Mouse (Mus musculus): Measurements from ENCODE around the gene Krtap15. TPM values are rescaled to one million over a fixed set of nuclear protein-coding genes. Genes with fewer than 3 reads are reported as not detected.

The Krtap15 gene
- total RNA-seq (2023): not detected in 4 replicates

GRCm38 (mm10) chr16:88820066-88820465 lies at the start of gene Krtap15:
Gene Krtap15, plus strand, starts transcription at chr16:88820215.

GRCm38 (mm10) chr16:88774106-88774505 lies 45.9 kb upstream of the Krtap15 start, which contains the start of gene 2310057N15Rik:
Gene 2310057N15Rik, minus strand, starts transcription at chr16:88774206.

DNA sequence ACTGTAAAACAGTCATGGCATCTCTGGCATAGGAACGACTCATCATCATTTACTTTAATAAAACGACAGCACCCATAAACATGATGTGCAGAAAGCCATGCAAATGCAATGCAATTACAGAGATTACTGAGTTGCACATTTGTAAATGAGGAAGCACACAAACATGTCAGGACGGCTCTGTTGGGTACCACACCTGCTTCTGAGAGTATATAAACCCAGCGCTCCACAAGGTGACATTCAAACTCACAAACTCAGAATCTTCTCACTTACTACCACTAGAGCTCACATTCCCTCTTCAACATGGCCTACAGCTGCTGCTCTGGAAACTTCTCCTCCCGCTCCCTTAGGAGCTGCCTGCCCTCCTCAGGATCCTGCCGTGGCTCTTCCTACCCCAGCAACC lies 42.4 kb upstream of the Krtap15 start, which contains the start of gene Gm5965:
Gene Gm5965 (plus strand): TSS at position 301 of the 400 bp plus-strand sequence.

DNA sequence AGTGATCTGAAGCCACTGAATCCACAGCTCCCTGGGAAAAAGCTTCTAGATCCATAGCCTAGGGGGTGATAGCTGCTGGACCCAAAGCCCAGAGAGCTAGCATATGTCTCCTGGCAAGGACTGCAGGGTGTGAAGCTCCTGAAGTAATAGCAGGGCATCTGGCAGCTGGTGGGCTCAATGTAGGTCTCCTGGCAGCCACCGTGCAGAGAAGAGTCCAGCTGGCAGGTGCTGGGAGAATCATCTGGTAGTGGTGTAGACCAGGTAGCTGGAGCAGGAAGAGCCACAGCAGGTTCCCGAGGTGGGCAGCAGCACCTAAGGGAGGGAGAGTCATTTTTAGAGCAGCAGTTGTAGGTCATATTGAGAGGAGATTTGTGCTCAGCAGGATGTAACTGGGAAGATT lies 8.2 kb upstream of the Krtap15 start, which contains the start of gene Gm20741:
Gene Gm20741 (minus strand): TSS at position 394 of the 400 bp plus-strand sequence.

DNA sequence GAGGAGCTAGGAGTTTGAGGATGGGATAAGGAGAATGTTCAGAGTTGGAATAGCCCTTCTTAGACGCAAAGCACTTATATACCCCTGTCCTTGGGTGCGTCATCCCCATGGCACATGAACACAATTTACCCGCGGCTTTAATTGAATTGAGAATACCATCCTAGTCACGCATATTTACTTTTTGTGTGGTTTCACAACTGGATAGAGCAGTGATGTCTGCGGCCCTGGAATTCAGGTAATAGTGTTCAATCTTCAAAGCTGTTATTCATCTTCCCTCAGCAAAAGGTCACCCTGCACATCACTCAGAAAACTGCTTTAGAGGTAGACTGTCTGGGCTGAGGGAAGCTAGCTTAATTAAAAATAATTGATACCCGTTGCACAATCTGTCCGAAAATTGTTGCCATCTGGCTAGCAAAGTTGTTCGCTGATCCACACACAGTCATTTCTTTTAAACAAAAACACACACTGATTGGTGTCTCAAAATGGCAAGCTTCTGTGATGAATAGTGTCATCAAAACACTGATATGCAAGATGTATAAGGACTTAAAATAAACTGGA lies 6.2 kb downstream of the Krtap15 start, which contains the start of gene Krtap14:
Gene Krtap14 (minus strand): TSS at position 51 of the 558 bp plus-strand sequence.

DNA sequence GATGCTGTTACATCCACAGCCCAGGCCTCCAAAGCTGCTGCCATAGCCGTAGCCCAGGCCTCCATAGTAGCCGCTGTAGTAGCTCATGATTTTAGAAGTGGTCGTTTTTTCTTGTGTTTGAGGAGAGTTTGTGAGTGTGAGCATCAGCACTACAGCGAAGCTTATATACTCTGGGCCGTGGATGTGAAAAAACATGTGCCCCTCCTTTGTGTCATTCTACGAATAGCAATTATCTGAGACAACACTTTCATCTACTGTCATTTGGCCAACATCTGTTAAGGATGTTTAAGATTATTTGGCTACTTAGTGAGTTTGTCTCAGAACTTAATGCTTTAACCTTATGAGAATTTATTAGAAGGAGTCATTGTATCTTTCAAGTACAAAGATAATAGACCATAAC lies 49.3 kb downstream of the Krtap15 start, which contains the start of gene Krtap19-1:
Gene Krtap19-1 (minus strand): TSS at position 101 of the 400 bp plus-strand sequence.

GRCm38 (mm10) chr16:88874169-88874568 lies 54.2 kb downstream of the Krtap15 start, which contains the start of gene Krtap19-2:
Gene Krtap19-2, minus strand, starts transcription at chr16:88874269.

DNA sequence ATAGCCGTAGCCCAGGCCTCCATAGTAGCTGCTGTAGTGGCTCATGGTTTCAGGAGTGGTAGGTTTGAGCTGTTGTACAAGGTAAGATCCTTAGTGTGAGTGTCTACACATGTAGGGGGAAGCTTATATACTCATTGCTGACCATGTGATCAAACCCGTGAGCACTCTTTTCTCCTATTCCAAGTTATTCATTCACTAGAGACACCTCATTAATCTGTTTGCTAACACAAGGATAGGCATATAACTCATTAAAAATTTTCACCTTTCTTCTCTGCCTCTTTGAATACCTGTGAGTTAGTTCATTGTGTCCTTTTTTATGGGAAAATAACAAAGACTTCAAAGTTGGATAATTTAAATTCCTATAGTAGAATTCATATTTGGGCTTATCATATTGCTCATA lies 57.9 kb downstream of the Krtap15 start, which contains the start of gene Krtap19-3:
Gene Krtap19-3 (minus strand): TSS at position 101 of the 400 bp plus-strand sequence.

Other genes with a start within 250 kb of the Krtap15 start
- gene Krtap24-1, start 207.9 kb upstream of the Krtap15 start, total RNA-seq (2023): not detected in 4 replicates
- gene 2310079G19Rik, start 192.5 kb upstream of the Krtap15 start, total RNA-seq (2023): not detected in 4 replicates
- gene Krtap26-1, start 172.4 kb upstream of the Krtap15 start, total RNA-seq (2023): not detected in 4 replicates
- not detected in 4 replicates for gene Krtap27-1, start 148.5 kb upstream of the Krtap15 start, total RNA-seq (2023)
- not detected in 4 replicates for gene 2310061N02Rik, start 112.3 kb upstream of the Krtap15 start, total RNA-seq (2023)
- gene Krtap13-1, start 91.4 kb upstream of the Krtap15 start, total RNA-seq (2023): not detected in 4 replicates
- not detected in 4 replicates for gene Krtap13, start 68.6 kb upstream of the Krtap15 start, total RNA-seq (2023)
- gene 2310034C09Rik, start 61.4 kb upstream of the Krtap15 start, total RNA-seq (2023): not detected in 4 replicates
- gene 2310057N15Rik, start 46.0 kb upstream of the Krtap15 start, total RNA-seq (2023): not detected in 4 replicates
- gene Gm5965, start 42.3 kb upstream of the Krtap15 start, total RNA-seq (2023): not detected in 4 replicates
- gene Gm20741, start 8.0 kb upstream of the Krtap15 start, total RNA-seq (2023): not detected in 4 replicates
- not detected in 4 replicates for gene Krtap14, start 5.9 kb downstream of the Krtap15 start, total RNA-seq (2023)
- gene Krtap19-1, start 49.2 kb downstream of the Krtap15 start, total RNA-seq (2023): not detected in 4 replicates
- gene Krtap19-2, start 54.1 kb downstream of the Krtap15 start, total RNA-seq (2023): not detected in 4 replicates
- not detected in 4 replicates for gene Krtap19-3, start 57.8 kb downstream of the Krtap15 start, total RNA-seq (2023)
- not detected in 4 replicates for gene Krtap19-4, start 64.9 kb downstream of the Krtap15 start, total RNA-seq (2023)
- gene Krtap19-5, start 76.2 kb downstream of the Krtap15 start, total RNA-seq (2023): not detected in 4 replicates
- not detected in 4 replicates for gene Krtap19-9b, start 112.0 kb downstream of the Krtap15 start, total RNA-seq (2023)
- gene Krtap16-3, start 142.7 kb downstream of the Krtap15 start, total RNA-seq (2023): not detected in 4 replicates
- gene Krtap22-2, start 190.5 kb downstream of the Krtap15 start, total RNA-seq (2023): not detected in 4 replicates
- not detected in 4 replicates for gene Gm10229, start 195.1 kb downstream of the Krtap15 start, total RNA-seq (2023)
- gene Krtap6-1, start 211.5 kb downstream of the Krtap15 start, total RNA-seq (2023): not detected in 4 replicates
- gene Gm10228, start 221.3 kb downstream of the Krtap15 start, total RNA-seq (2023): not detected in 4 replicates
- not detected in 4 replicates for gene Krtap6-5, start 227.7 kb downstream of the Krtap15 start, total RNA-seq (2023)
- not detected in 4 replicates for gene 1110025L11Rik, start 243.8 kb downstream of the Krtap15 start, total RNA-seq (2023)